Mouse (Mus musculus): ENCODE results near the gene Gm45208. TPM values are rescaled to one million over a fixed set of nuclear protein-coding genes. Genes with fewer than 3 reads are reported as not detected.

Gene Gm45208
- total RNA-seq, 2 experiments from 2014 or later = not detected

GRCm38 (mm10) chrX:7765281-7765670 is 43.2 kb downstream of the Gm45208 start:
- DNase-seq = peak; percentile 15 to 21
- intact Hi-C loops (cut with DNase I) = no loop called here

DNA sequence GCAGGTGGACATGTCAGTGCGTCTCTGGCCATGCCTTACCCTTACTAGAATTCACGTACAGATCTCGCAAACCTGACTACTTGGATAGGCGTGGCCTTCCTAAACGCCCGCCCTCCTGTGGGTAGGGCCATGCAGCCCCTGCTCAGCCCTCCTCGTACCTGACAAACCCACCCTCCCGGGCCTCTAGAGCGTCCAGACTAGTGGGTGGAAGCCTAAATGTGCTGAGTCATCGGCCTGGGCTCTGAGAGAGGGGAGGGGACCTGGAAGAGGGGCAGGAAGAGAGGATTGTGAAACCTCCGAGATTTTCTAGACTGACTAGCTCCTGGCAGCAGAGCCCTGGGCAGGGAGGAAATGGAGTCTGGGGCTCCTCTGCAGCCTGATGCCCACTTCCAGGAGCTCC is 43.7 kb downstream of the Gm45208 start:
- peak; percentile 26 to 29 for DNase-seq
- intact Hi-C loops (cut with DNase I) = no loop called here

DNA sequence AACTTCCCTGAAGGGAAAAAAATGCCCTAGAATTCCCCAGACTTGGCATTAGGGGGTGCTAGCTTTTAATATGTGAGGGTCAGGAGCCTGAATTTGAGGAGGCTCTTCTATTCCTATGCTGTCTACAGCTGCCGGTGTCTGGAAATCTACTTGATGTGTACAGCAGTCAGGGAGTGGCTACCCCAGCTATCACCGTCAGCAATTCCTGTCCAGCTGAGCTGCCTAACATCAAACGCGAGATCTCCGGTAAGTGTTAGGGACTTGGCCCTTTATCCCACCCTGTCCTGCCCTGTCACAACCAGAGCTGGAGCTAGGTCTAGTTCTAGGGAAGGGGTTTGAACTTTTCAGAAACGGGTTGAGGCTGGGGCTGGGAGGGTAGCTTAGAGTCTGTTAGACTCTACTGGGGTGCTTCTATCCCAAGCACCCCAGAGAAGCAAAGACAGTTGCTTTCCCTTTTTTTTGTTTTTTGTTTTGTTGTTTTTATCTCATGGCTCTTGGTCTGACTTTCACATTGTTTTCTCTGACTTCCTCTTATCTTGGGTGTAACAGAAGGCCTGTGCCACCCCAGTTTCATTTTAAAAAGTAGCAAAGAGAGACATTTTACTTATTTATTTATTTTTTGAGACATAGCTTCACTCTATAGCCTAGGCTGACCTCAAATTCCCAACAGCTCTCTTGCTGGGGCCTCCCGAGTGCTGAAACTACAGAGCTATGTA is 47.4 kb downstream of the Gm45208 start:
- intact Hi-C loops (cut with DNase I) = no loop called here

DNA sequence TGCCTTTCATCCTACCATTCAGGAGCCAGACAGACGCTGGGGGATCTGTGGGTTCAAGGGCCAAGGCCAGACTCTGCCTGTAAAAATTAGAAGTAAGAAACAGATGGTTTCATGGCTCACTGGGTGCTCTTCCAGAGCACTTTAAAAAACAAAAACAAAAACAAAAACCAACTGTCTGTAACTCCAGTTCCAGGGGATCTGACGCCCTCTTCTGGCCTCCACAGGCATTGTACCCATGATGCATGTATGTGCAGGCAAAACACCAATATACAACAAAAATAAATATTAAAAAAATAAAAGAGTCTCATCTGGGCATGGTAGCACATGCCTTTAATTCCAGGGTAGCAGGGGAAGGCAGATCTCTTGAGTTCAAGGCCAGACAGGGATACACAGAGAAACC is 50.7 kb downstream of the Gm45208 start:
- intact Hi-C loops (cut with DNase I) = no loop called here
- DNase-seq = no peak

More for the DNA sequence above, 47.4 kb downstream of the Gm45208 start:
- DNase-seq = no peak

DNA sequence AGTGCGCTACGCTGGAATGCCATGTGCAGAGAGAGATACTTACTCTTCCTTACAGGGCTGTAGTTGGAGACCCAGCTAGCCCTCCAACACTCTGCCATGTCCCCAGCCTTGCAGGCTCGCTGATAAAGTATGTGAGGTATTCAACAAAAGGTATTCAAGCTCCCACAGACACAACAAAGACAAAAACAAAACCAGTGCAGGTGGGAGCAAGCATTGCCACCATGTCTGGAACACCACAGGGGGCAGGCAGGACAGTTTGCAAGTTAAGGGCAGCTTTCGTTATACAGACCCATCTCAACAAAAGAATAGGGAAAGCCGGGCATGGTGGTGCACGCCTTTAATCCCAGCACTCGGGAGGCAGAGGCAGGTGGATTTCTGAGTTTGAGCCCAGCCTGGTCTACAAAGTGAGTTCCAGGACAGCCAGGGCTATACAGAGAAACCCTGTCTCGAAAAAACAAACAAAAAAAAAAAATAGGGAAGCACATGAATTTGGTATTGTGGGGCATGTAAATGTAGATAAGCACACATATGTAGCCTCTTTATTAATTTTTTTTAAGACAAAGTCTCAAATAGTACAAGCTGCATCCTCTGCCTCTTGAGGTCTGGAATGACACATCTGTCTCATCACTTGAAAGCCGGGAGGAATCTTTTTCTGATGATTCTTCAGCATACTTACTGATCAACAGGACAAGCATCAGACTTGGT is 53.6 kb downstream of the Gm45208 start:
- intact Hi-C loops (cut with DNase I) = loop anchor here (2.0 to 5.0 kb wide), 2 partner anchors 17 to 43 kb away; no protein-coding TSS in a partner anchor
- DNase-seq = no peak

DNA sequence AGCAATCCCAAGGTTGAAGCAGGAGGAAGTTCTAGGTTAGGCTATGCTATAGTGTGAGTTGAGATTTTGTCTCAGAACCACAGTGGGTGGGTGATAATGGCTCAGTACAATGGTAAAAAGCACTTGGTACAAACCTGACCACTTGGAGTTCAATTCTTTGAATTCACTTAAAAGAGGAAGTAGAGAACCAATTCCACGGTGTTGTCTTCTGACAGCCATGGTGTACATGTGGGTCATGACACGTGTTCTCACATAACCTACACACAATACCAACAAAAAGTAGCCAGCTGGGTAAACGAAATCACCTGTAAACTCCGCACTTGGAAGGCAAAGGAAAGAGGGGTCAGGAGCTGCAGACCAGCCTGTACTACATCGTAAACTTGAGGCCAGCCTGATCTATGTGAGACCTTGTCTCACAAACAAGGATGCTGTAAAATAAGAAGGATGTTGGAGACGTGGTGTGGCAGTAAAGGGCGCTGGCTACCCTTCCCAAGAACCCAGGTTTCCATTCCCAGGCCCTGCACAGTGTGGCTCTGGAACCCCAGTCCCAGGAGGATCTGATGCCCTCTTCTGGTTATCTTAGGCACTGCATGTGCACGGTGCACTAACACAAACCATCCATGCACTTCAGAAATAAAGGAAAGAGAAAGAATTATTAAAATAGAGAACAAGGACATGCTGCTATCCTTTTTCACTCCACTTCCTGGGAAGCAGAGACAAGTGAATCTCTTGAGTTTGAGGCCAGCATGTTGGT is 54.5 kb downstream of the Gm45208 start:
- peak; percentile 48 to 66 for DNase-seq

GRCm38 (mm10) chrX:7778450-7779244 is 56.6 kb downstream of the Gm45208 start:
- intact Hi-C loops (cut with DNase I) = loop anchor here (5.0 kb wide), 1 partner anchor 46 kb away; no protein-coding TSS in a partner anchor
- DNase-seq = no peak

More for the DNA sequence above, 54.5 kb downstream of the Gm45208 start:
- intact Hi-C loops (cut with DNase I) = loop anchor here (2.0 to 5.0 kb wide), 2 partner anchors 18 to 44 kb away; no protein-coding TSS in a partner anchor

- DNase-seq = no peak
- intact Hi-C loops (cut with DNase I) = loop anchor here (5.0 kb wide), 1 partner anchor 47 kb away; no protein-coding TSS in a partner anchor
Measured at GRCm38 (mm10) chrX:7779294-7779693, 57.2 kb downstream of the Gm45208 start.

Other genes with a start within 250 kb of the Gm45208 start
- gene Foxp3, start 148.6 kb upstream of the Gm45208 start, total RNA-seq (2021) = under 1 TPM; 0.25 to 0.45 TPM
- 1 to 10 TPM; 1.9 to 2.1 TPM for gene Ppp1r3f, start 148.0 kb upstream of the Gm45208 start, total RNA-seq (2021)
- gene Ccdc22, start 116.7 kb upstream of the Gm45208 start, total RNA-seq (2021) = 10 to 100 TPM; 11.4 to 12.4 TPM
- gene Cacna1f, start 115.2 kb upstream of the Gm45208 start, total RNA-seq (2021) = not detected
- gene Syp, start 83.8 kb upstream of the Gm45208 start, total RNA-seq (2021) = 1 to 10 TPM in 1 of 2 experiments, under 1 TPM in 1; 0.57 to 1.9 TPM
- 10 to 100 TPM; 19.4 to 21.7 TPM for gene Prickle3, start 65.0 kb upstream of the Gm45208 start, total RNA-seq (2021)
- 10 to 100 TPM; 84.8 to 88.4 TPM for gene Plp2, start 50.9 kb upstream of the Gm45208 start, total RNA-seq (2021)
- gene Magix, start 41.0 kb upstream of the Gm45208 start, total RNA-seq (2021) = 10 to 100 TPM; 10.8 to 13.9 TPM
- gene Gpkow, start 25.1 kb upstream of the Gm45208 start, total RNA-seq (2021) = 10 to 100 TPM; 24.8 to 26.8 TPM
- gene Wdr45, start 7.9 kb upstream of the Gm45208 start, total RNA-seq (2021) = 10 to 100 TPM; 31.0 to 33.4 TPM
- 10 to 100 TPM in 1 of 2 experiments, 1 to 10 TPM in 1; 9.4 to 10.6 TPM for gene Praf2, start 6.2 kb downstream of the Gm45208 start, total RNA-seq (2021)
- gene Ccdc120, start 28.7 kb downstream of the Gm45208 start, total RNA-seq (2021) = 1 to 10 TPM; 1.4 to 1.7 TPM
- 10 to 100 TPM; 17.4 to 19.0 TPM for gene Tfe3, start 40.3 kb downstream of the Gm45208 start, total RNA-seq (2021)
- gene Gripap1, start 67.5 kb downstream of the Gm45208 start, total RNA-seq (2021) = 10 to 100 TPM; 27.7 to 30.2 TPM
- under 1 TPM; 0.79 to 0.94 TPM for gene Kcnd1, start 100.0 kb downstream of the Gm45208 start, total RNA-seq (2021)
- gene Otud5, start 119.1 kb downstream of the Gm45208 start, total RNA-seq (2021) = 10 to 100 TPM; 34.0 to 38.8 TPM
- gene Pim2, start 156.0 kb downstream of the Gm45208 start, total RNA-seq (2021) = 1 to 10 TPM; 2.1 to 2.8 TPM
- gene Slc35a2, start 161.8 kb downstream of the Gm45208 start, total RNA-seq (2021) = 10 to 100 TPM; 15.5 to 15.8 TPM
- gene Pqbp1, start 177.0 kb downstream of the Gm45208 start, total RNA-seq (2021) = 10 to 100 TPM; 33.3 to 33.7 TPM
- gene Timm17b, start 177.1 kb downstream of the Gm45208 start, total RNA-seq (2021) = 10 to 100 TPM; 46.4 to 51.2 TPM
- not detected for gene Gm10491, start 185.6 kb downstream of the Gm45208 start, total RNA-seq (2021)
- gene Gm10490, start 187.3 kb downstream of the Gm45208 start, total RNA-seq (2021) = not detected
- gene Pcsk1n, start 197.6 kb downstream of the Gm45208 start, total RNA-seq (2021) = not detected
- gene Eras, start 206.4 kb downstream of the Gm45208 start, total RNA-seq (2021) = not detected
- gene Hdac6, start 225.6 kb downstream of the Gm45208 start, total RNA-seq (2021) = 10 to 100 TPM; 21.5 to 23.7 TPM

Data from heart, postnatal 10 days (tissue).